In genomic region chr9:74996349-74996748, GRCm38 (mm10) we compare ENCODE assay signal across 20 mouse cellular contexts. TPM values are rescaled to one million over a fixed set of nuclear protein-coding genes. Genes with fewer than 3 reads are reported as not detected.
DNase-seq lines count a peak whose midpoint lies in the region; ATAC-seq and TF ChIP-seq lines count a peak whose summit lies in the region.
"Had no signal": no experiment of that assay in that cellular context is flagged by ENCODE, and none has a peak within 500 bp of the region (broad histone marks: within the 10 kb centered on the region; RNA-seq: fewer than 3 reads in every experiment).

No protein-coding gene starts in this region.

- H3K4me1 ChIP-seq in heart, adult 2 months (ENCODE audit: control insufficient read depth, insufficient read depth, low read length) = peaks cover 8% of the 10 kb centered on the region
- no peaks in the 10 kb centered on the region for H3K4me1 ChIP-seq in limb, embryonic 10.5 days
- H3K4me1 ChIP-seq: embryonic facial prominence, embryonic 12.5 days; forebrain, embryonic 12.5 days had no signal

- H3K27ac ChIP-seq in heart, adult 2 months = no peak overlapping the region
- H3K27ac ChIP-seq in limb, embryonic 10.5 days = no peak overlapping the region
- H3K27ac ChIP-seq: embryonic facial prominence, embryonic 12.5 days; forebrain, embryonic 12.5 days; heart, embryonic 10.5 days; hindbrain, embryonic 13.5 days; hindbrain, postnatal 0 days had no signal

- peaks cover 14% of the 10 kb centered on the region for H3K36me3 ChIP-seq in heart, adult 2 months (ENCODE audit: control insufficient read depth, insufficient read depth, low read length)
- H3K36me3 ChIP-seq in limb, embryonic 10.5 days = no peaks in the 10 kb centered on the region
- H3K36me3 ChIP-seq: embryonic facial prominence, embryonic 12.5 days; heart, embryonic 10.5 days had no signal

- DNase-seq in heart, adult 11 months = peak; percentile 74
- no peak for DNase-seq in heart, adult 2 months
- peak; percentile 84 for DNase-seq in 416B (ENCODE audit: low read depth)
- DNase-seq in limb, embryonic 10.5 days (ENCODE audit: low spot score) = no peak
- DNase-seq in gastrocnemius, postnatal 36 days = no peak
- DNase-seq: adrenal gland, adult 8-10 months; cerebellum, adult 11 months; cerebellum, adult 8-10 months; cerebellum, postnatal 14 days; gastrocnemius, postnatal 14 days; heart, postnatal 10 days; heart, postnatal 4 days had no signal

- no peak for TF ChIP-seq CTCF in heart, adult 2 months (IDR thresholded peaks at IDR 0.05)

- no peak for TF ChIP-seq EP300 in heart, adult 2 months (IDR thresholded peaks at IDR 0.05; ENCODE audit: insufficient read depth, low read depth, low read length)

- ATAC-seq in common myeloid progenitor, adult 5-6 weeks (replicated peaks; ENCODE audit: low read depth, poor library complexity, severe bottlenecking) = peak; percentile 92
- ATAC-seq in megakaryocyte progenitor cell, adult 5-6 weeks (replicated peaks; ENCODE audit: poor library complexity) = peak; percentile 64
- ATAC-seq: forebrain, embryonic 16.5 days; hindbrain, postnatal 0 days had no signal

- 43% methylated on average over 2 of the region's 2 CpGs for WGBS in heart, adult 2 months
- WGBS in limb, embryonic 10.5 days = 56% methylated on average over 2 of the region's 2 CpGs

- no peak overlapping the region for H3K9ac ChIP-seq in heart, adult 2 months (ENCODE audit: low read depth, low read length)
- H3K9ac ChIP-seq: embryonic facial prominence, embryonic 12.5 days; forebrain, embryonic 12.5 days; hindbrain, embryonic 13.5 days had no signal

- intact Hi-C loops in heart, adult 2 months (cut with DNase I) = no loop called here
- intact Hi-C loops in gastrocnemius, postnatal 36 days (cut with DNase I) = no loop called here

- no peak for TF ChIP-seq POLR2A in heart, adult 2 months (IDR thresholded peaks at IDR 0.05; ENCODE audit: insufficient read depth, low read depth, low read length)

- no peak overlapping the region for H3K4me3 ChIP-seq in heart, adult 2 months
- H3K4me3 ChIP-seq in limb, embryonic 10.5 days = no peak overlapping the region
- H3K4me3 ChIP-seq: embryonic facial prominence, embryonic 12.5 days; forebrain, embryonic 12.5 days; heart, embryonic 10.5 days; hindbrain, embryonic 13.5 days had no signal

- H3K79me2 ChIP-seq in heart, adult 2 months (replicated peaks; ENCODE audit: control insufficient read depth, insufficient read depth, low read length) = no peaks in the 10 kb centered on the region; the same call in 1 of the 2 replicates

- H3K9me3 ChIP-seq in limb, embryonic 10.5 days (replicated peaks) = no peaks in the 10 kb centered on the region
- H3K9me3 ChIP-seq: embryonic facial prominence, embryonic 12.5 days; forebrain, embryonic 12.5 days; heart, embryonic 10.5 days; hindbrain, embryonic 13.5 days had no signal

- no peaks in the 10 kb centered on the region for H3K27me3 ChIP-seq in heart, adult 2 months (ENCODE audit: control insufficient read depth, insufficient read depth, low read length)
- H3K27me3 ChIP-seq in limb, embryonic 10.5 days (ENCODE audit: low read depth, poor library complexity, severe bottlenecking) = no peaks in the 10 kb centered on the region
- H3K27me3 ChIP-seq: embryonic facial prominence, embryonic 12.5 days; forebrain, embryonic 12.5 days; hindbrain, embryonic 13.5 days had no signal

RNA-seq across cellular contexts. Expression of gene Arpp19, which starts 41.1 kb away (rescaled TPM):
- 100 to 1,000 TPM; 160 to 196 TPM for total RNA-seq in heart, adult 2 months (2021)
- 25.1 and 50.0 TPM in 2 replicates for polyA plus RNA-seq in heart, adult 2 months (2012; rRNA removed)
- total RNA-seq in common myeloid progenitor, adult 5-6 weeks (2017) = 121 and 223 TPM in 2 replicates
- 132 and 179 TPM in 2 replicates for total RNA-seq in megakaryocyte progenitor cell, adult 5-6 weeks (2015)
- 136 and 149 TPM in 2 replicates for total RNA-seq in megakaryocyte progenitor cell, adult 5-6 weeks (2017)
- 364 and 386 TPM in 2 replicates for polyA plus RNA-seq in limb, embryonic 10.5 days (2016; fragmentation: Nextera tagmentation; extraction: Ambion mirVana)
- total RNA-seq in gastrocnemius, postnatal 36 days (2021) = 100 to 1,000 TPM; 129 to 153 TPM

RNA-seq across cellular contexts. Expression of gene Fam214a, which starts 43.7 kb away (rescaled TPM):
- 10 to 100 TPM; 20.6 to 30.2 TPM for total RNA-seq in heart, adult 2 months (2021)
- polyA plus RNA-seq in heart, adult 2 months (2012; rRNA removed) = 10.7 and 16.5 TPM in 2 replicates
- total RNA-seq in common myeloid progenitor, adult 5-6 weeks (2017) = 11.4 and 14.6 TPM in 2 replicates
- total RNA-seq in megakaryocyte progenitor cell, adult 5-6 weeks (2015) = 6.9 and 7.1 TPM in 2 replicates
- total RNA-seq in megakaryocyte progenitor cell, adult 5-6 weeks (2017) = 6.6 and 7.1 TPM in 2 replicates
- 4.0 and 6.4 TPM in 2 replicates for polyA plus RNA-seq in limb, embryonic 10.5 days (2016; fragmentation: Nextera tagmentation; extraction: Ambion mirVana)
- total RNA-seq in gastrocnemius, postnatal 36 days (2021) = 10 to 100 TPM; 20.3 to 30.3 TPM

Comparison
In these comparisons a context has a peak if more than half of its experiments do, and no peak if none do; other contexts are left out.
1. DNase-seq: peak in heart, adult 11 months (single experiment) and 416B (single experiment); none in heart, adult 2 months (0 of 2), limb, embryonic 10.5 days (single experiment) and gastrocnemius, postnatal 36 days (0 of 2).